Mouse (Mus musculus) mature B cell (primary cell): Measurements from ENCODE around the gene Tubb4b.

ENCODE experiments used
- in situ Hi-C: fragments of 300-500 bp; cut with MboI; formaldehyde crosslinking; loops from 2 replicates; pipeline ENCODE4 v1.14.3; 2019

The Tubb4b gene

DNA sequence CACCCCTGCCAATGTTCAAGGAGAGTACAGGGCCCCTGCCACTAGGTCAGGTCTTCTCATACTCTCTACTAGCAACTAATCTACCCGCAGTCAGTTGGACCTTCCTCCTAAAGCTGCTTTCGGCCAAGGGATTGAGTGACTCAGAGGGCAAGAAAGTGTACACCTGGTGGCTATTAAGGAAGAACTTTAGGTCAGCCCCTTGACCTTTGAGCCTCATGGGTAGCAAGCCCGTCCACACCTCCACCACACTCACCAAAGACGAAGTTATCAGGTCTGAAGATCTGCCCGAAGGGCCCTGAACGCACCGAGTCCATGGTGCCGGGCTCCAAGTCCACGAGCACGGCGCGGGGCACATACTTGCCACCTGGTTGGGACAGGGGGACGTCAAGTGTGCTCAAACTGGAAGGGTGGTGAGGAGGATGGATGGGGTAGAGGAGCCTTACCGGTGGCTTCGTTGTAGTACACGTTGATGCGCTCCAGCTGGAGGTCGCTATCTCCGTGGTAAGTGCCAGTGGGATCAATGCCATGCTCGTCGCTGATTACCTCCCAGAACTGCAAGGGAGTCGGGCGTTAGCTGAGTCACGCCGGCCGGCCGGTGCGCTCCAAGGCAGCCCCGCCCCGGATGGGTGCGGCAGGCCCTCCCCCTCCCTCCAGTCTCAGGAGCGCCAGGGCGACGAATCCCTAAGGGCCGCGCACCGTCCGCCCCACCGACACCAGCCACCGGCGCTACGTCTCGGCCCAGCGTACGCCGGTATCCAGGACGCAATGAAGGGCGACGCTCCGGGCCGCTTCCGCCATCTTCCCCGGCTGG lies 616 bp downstream of the Tubb4b start:
- in situ Hi-C loops = no loop called here

DNA sequence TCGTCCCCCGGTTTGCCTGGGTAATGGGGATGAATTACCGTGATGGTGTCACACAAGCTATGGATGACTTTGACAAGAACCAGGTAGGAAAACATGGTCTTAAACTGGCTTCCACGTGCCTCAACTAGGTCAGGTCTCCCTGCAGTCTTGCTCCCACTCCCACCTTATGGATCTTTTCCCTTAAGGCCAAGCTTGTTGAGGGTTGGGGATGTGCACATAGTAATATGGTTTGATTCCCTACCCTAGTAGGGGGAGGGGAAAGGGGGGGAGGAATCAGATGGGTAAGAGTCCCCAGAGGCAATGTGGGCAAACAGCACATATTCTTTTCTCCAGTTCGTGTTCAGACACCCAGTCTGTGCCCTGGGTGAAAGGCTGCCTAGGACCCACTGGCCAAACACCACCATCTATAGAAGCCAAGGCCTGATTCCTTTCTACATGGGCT lies 3.1 kb downstream of the Tubb4b start:
- in situ Hi-C loops = no loop called here

DNA sequence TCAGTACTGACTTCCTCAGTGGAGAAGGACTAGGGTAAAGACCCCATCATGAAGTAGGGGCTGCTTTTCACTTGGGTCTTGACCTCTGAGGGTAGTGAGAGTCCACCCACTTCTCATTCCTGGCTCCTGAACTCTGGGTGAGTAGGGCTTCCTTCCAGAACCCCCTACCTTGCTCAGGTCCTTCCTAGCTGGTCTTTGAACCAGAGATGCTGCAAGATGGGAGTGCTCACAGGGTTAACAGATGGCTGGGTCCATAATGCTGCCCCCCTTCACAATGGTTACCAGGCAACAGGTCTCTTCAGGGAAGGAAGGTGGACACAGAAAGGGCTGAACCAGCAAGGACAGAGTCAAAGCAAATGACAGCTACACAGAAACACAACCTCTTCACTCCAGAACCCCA lies 6.1 kb downstream of the Tubb4b start, which contains the start of gene Fam166a:
Gene Fam166a (plus strand): TSS at position 301 of the 400 bp plus-strand sequence.
- in situ Hi-C loops = no loop called here

GRCm38 (mm10) chr2:25217666-25218065 lies 6.8 kb downstream of the Tubb4b start:
- in situ Hi-C loops = no loop called here

- in situ Hi-C loops = no loop called here
Measured at GRCm38 (mm10) chr2:25214444-25214843, 10.1 kb downstream of the Tubb4b start, which contains the start of gene Stpg3. Gene Stpg3, minus strand, starts transcription at chr2:25214637.

DNA sequence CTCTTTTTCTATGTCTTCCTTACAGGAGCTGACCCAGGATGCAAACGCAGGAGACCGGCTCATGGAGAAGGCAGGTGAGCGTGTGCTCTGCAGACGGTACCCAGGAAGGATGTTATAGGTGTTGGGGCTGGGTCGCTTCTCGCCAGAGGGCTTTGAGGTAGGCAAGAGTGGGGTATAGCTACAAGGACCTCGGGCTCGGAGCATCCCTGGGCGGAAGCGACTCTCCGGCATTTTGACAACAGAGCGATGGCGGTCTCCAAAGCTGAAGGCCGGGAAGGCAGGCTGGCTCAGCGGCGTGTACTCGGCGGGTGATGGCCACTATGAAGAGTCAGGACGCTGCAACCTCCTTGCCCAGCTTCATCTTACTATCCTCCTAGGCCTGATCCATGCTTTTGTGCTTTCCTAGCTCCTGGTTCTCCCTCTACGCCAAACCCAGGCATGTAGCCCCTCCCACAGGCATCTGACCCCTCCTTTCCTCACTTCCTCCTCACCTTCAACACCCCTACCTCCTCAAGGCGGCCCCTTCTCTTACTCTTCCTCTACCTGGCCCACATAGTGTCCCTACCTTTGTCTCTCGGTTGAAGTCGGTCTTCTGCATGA lies 11.1 kb downstream of the Tubb4b start:
- in situ Hi-C loops = no loop called here

DNA sequence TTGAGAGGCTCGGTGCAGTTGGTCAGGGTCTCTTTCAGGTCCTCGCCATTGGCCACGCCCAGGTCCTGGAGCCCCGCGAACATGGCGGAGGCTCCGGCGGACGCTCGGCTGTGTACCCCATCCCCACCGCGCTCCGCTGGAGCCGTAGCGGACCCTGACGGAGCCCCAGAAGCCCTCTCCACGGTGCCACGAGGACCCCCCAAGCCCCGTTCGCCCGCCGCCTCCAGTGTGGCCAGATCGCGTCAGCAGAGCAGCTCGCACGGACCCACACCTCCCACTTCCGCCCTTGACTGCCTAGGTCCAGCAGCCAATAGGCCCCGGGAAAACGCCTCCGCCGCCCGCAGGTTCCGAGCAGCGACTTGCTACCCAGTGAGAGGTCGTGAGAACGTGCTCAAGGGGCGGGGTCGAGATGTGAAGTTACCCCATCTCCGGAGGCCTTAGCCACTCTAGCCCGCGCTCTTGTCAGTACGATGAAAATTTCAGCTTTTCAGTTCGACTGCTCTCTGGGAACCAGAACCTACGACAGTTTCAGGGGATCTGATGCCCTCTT lies 13.3 kb downstream of the Tubb4b start, which contains the start of gene Nelfb:
Gene Nelfb (minus strand): TSS at position 369 of the 550 bp plus-strand sequence.
- in situ Hi-C loops = no loop called here

DNA sequence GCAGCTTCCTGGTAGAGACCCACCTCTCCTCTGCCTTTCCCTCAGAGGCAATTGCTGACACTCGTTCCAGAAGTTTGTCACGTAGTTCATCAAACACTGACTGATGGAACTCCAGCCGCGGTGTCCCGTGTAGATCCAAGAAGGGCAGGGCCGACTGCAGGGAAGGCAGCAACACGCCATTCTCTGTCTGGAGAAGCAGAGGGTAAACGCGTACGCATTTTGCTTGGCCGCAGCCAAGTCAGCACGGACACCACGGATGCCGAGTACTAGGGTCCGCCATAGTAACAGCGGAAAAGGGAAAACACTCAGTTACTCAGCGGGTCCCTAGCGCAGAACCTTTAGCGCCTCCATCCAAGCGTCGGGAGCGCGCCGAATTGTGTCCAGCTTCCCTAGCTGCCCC lies 13.8 kb downstream of the Tubb4b start:
- in situ Hi-C loops = no loop called here

GRCm38 (mm10) chr2:25207593-25207992 lies 16.9 kb downstream of the Tubb4b start:
- in situ Hi-C loops = no loop called here

- in situ Hi-C loops = no loop called here
Measured at GRCm38 (mm10) chr2:25203631-25204214, 20.8 kb downstream of the Tubb4b start.

GRCm38 (mm10) chr2:25200631-25201030 lies 23.9 kb downstream of the Tubb4b start:
- in situ Hi-C loops = no loop called here

- in situ Hi-C loops = no loop called here
Measured at GRCm38 (mm10) chr2:25197946-25198345, 26.6 kb downstream of the Tubb4b start.

GRCm38 (mm10) chr2:25197191-25197590 lies 27.3 kb downstream of the Tubb4b start:
- in situ Hi-C loops = no loop called here

- in situ Hi-C loops = no loop called here
Measured at GRCm38 (mm10) chr2:25196172-25196954, 28.1 kb downstream of the Tubb4b start, which contains the start of gene Tor4a. Gene Tor4a, minus strand, starts transcription at chr2:25196886.

GRCm38 (mm10) chr2:25195211-25196156 lies 29.0 kb downstream of the Tubb4b start:
- in situ Hi-C loops = no loop called here

- in situ Hi-C loops = no loop called here
Measured at GRCm38 (mm10) chr2:25194486-25195171, 29.9 kb downstream of the Tubb4b start.

GRCm38 (mm10) chr2:25194006-25194405 lies 30.5 kb downstream of the Tubb4b start:
- in situ Hi-C loops = no loop called here

DNA sequence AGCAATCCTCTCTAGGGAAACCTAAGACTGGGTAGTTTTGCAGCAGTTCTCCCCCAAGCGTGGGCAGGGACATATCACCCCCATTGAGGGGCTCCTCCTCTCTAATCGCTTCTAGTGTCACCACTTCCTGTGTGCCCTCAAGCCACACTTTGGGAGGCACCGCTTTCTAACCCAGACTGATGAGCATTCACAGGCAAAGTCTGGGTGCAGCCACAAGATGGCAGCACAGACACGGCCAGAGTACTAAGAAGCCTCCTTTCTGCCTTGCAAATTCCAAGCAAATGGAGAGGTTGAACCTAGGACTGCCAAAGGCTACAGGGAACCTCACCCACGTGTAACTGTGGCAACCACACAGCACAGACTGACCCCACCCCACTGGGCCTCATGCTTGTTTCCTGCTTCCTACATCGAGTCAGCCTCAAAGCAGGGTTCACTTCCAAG lies 31.2 kb downstream of the Tubb4b start:
- in situ Hi-C loops = no loop called here

- in situ Hi-C loops = no loop called here
Measured at GRCm38 (mm10) chr2:25187841-25188240, 36.7 kb downstream of the Tubb4b start.

DNA sequence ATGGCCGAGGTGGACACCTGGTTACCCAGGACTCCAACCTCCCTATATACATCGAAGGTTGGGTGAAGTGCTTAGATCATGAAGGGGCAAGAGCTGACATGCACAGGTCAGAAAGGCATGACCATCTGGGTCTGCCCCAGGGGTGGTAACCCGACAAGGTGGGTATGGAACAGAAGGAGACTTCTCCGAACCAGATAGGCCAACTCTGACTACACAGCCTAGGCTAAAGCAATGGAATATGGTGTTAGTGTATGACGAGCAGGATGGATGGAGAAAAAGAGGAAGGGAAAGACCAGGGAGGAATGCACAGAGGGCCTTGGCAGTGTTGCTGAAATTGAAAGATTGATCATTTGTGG lies 37.9 kb downstream of the Tubb4b start:
- in situ Hi-C loops = no loop called here
